Mouse (Mus musculus): Measurements from ENCODE around the gene Slc12a1. TPM values are rescaled to one million over a fixed set of nuclear protein-coding genes. Genes with fewer than 3 reads are reported as not detected.

Slc12a1 gene
- total and polyA plus RNA-seq, 3 experiments = 0.04 to 0.05 TPM; not detected in 1

GRCm38 (mm10) chr2:125142336-125142735, 10.0 kb upstream of the Slc12a1 start:
- Histone ChIP-seq H3K9ac (ENCODE audit: insufficient read depth, low read depth) (no peak overlapping the region), H3K79me2 (replicated peaks; ENCODE audit: control insufficient read depth, extremely low read depth, insufficient read depth, poor library complexity, severe bottlenecking) (no peaks in the 10 kb centered on the region), H3K4me1 (ENCODE audit: control insufficient read depth in 1 of 2, insufficient read depth in 2 of 2) (no peaks in the 10 kb centered on the region), H3K4me3 (replicated peaks in 1 of 3; ENCODE audit: low read depth in 2 of 3, low read length in 2 of 3, poor library complexity in 1 of 3) (no peak overlapping the region), H3K9me3 (replicated peaks; ENCODE audit: low read length) (no peaks in the 10 kb centered on the region), H3K4me2 (ENCODE audit: insufficient read depth, low read depth, poor library complexity, severe bottlenecking) (no peak overlapping the region), H3K27ac (ENCODE audit: insufficient read depth, low read depth) (no peak overlapping the region), H3K36me3 (replicated peaks in 1 of 2; ENCODE audit: control insufficient read depth in 1 of 2, insufficient read depth in 1 of 2, low read length in 1 of 2) (no peaks in the 10 kb centered on the region), H3K27me3 (replicated peaks) (no peaks in the 10 kb centered on the region)
- no peak for TF ChIP-seq BHLHE40 (IDR thresholded peaks at IDR 0.05; ENCODE audit: low read depth, low read length)
- no peak for TF ChIP-seq HCFC1 (IDR thresholded peaks at IDR 0.05; ENCODE audit: low read depth, low read length)
- no peak for TF ChIP-seq ELF1 (IDR thresholded peaks at IDR 0.05; ENCODE audit: low read depth, low read length)
- no peak for TF ChIP-seq NELFE (IDR thresholded peaks at IDR 0.05; ENCODE audit: low read depth, low read length)
- TF ChIP-seq MAZ (IDR thresholded peaks at IDR 0.05; ENCODE audit: low read depth, low read length) = no peak
- TF ChIP-seq MAX (IDR thresholded peaks at IDR 0.05; ENCODE audit: low read length) = no peak
- TF ChIP-seq KAT2A (IDR thresholded peaks at IDR 0.05; ENCODE audit: insufficient replicate concordance, low read length) = no peak
- no peak for TF ChIP-seq SMC3 (IDR thresholded peaks at IDR 0.05; ENCODE audit: low read depth, low read length)
- no peak for TF ChIP-seq TBP (conservative IDR thresholded peaks at IDR 0.05; ENCODE audit: low read depth, low read length)
- no peak for TF ChIP-seq USF2 (conservative IDR thresholded peaks at IDR 0.05; ENCODE audit: low read depth, low read length)
- no peak for TF ChIP-seq CTCF (conservative IDR thresholded peaks at IDR 0.05 in 1 of 2, IDR thresholded peaks at IDR 0.05 in 1 of 2; ENCODE audit: low read depth in 2 of 2, low read length in 2 of 2)
- no peak for TF ChIP-seq EP300 (IDR thresholded peaks at IDR 0.05; ENCODE audit: low read length)
- no peak for TF ChIP-seq TCF12 (IDR thresholded peaks at IDR 0.05; ENCODE audit: low read depth, low read length)
- TF ChIP-seq GABPA (IDR thresholded peaks at IDR 0.05; ENCODE audit: insufficient replicate concordance, low read depth, low read length) = no peak
- TF ChIP-seq JUND (conservative IDR thresholded peaks at IDR 0.05; ENCODE audit: low read depth, low read length) = no peak
- no peak for TF ChIP-seq JUN (IDR thresholded peaks at IDR 0.05; ENCODE audit: insufficient read depth, low read depth, low read length)
- dilution Hi-C loops (cut with MboI; ENCODE audit: extremely low pct_ligation_motif_present, extremely low pct_unique_long_range_greater_than_20kb, low sequenced_read_pairs) = no loop called here
- no peak for DNase-seq (ENCODE audit: extremely low read depth)
- in situ Hi-C loops (cut with MboI; ENCODE audit: low pct_ligation_motif_present, low pct_unique_long_range_greater_than_20kb, low sequenced_read_pairs) = no loop called here

GRCm38 (mm10) chr2:125154294-125154693, 2.0 kb downstream of the Slc12a1 start:
- Histone ChIP-seq H3K36me3 (replicated peaks in 1 of 2; ENCODE audit: control insufficient read depth in 1 of 2, insufficient read depth in 1 of 2, low read length in 1 of 2) (no peaks in the 10 kb centered on the region), H3K4me2 (ENCODE audit: insufficient read depth, low read depth, poor library complexity, severe bottlenecking) (no peak overlapping the region), H3K4me3 (replicated peaks in 1 of 3; ENCODE audit: low read depth in 2 of 3, low read length in 2 of 3, poor library complexity in 1 of 3) (no peak overlapping the region), H3K27ac (ENCODE audit: insufficient read depth, low read depth) (no peak overlapping the region), H3K79me2 (replicated peaks; ENCODE audit: control insufficient read depth, extremely low read depth, insufficient read depth, poor library complexity, severe bottlenecking) (no peaks in the 10 kb centered on the region), H3K9me3 (replicated peaks; ENCODE audit: low read length) (no peaks in the 10 kb centered on the region), H3K27me3 (replicated peaks) (no peaks in the 10 kb centered on the region), H3K4me1 (ENCODE audit: control insufficient read depth in 1 of 2, insufficient read depth in 2 of 2) (no peaks in the 10 kb centered on the region), H3K9ac (ENCODE audit: insufficient read depth, low read depth) (no peak overlapping the region)
- no peak for DNase-seq (ENCODE audit: extremely low read depth)
- dilution Hi-C loops (cut with MboI; ENCODE audit: extremely low pct_ligation_motif_present, extremely low pct_unique_long_range_greater_than_20kb, low sequenced_read_pairs) = no loop called here
- TF ChIP-seq JUND (conservative IDR thresholded peaks at IDR 0.05; ENCODE audit: low read depth, low read length) = no peak
- no peak for TF ChIP-seq MXI1 (IDR thresholded peaks at IDR 0.05; ENCODE audit: low read depth, low read length)
- TF ChIP-seq ZC3H11A (IDR thresholded peaks at IDR 0.05; ENCODE audit: low read depth, low read length) = no peak
- no peak for TF ChIP-seq POLR2AphosphoS2 (IDR thresholded peaks at IDR 0.05; ENCODE audit: low read depth, low read length)
- no peak for TF ChIP-seq KAT2A (IDR thresholded peaks at IDR 0.05; ENCODE audit: insufficient replicate concordance, low read length)
- no peak for TF ChIP-seq TCF12 (IDR thresholded peaks at IDR 0.05; ENCODE audit: low read depth, low read length)
- no peak for TF ChIP-seq POLR2A (IDR thresholded peaks at IDR 0.05; ENCODE audit: low read depth, low read length)
- TF ChIP-seq IRF4 (IDR thresholded peaks at IDR 0.05; ENCODE audit: low read depth, low read length) = no peak
- no peak for TF ChIP-seq EP300 (IDR thresholded peaks at IDR 0.05; ENCODE audit: low read length)
- no peak for TF ChIP-seq MEF2A (IDR thresholded peaks at IDR 0.05; ENCODE audit: borderline replicate concordance, low read depth, low read length)
- no peak for TF ChIP-seq CHD2 (IDR thresholded peaks at IDR 0.05; ENCODE audit: low read length)
- no peak for TF ChIP-seq RCOR1 (conservative IDR thresholded peaks at IDR 0.05; ENCODE audit: low read depth, low read length)
- no peak for TF ChIP-seq TBP (conservative IDR thresholded peaks at IDR 0.05; ENCODE audit: low read depth, low read length)
- TF ChIP-seq MAX (IDR thresholded peaks at IDR 0.05; ENCODE audit: low read length) = no peak
- TF ChIP-seq MYC (IDR thresholded peaks at IDR 0.05; ENCODE audit: low read depth, low read length) = no peak
- TF ChIP-seq RAD21 (IDR thresholded peaks at IDR 0.05; ENCODE audit: low read depth, low read length) = no peak
- TF ChIP-seq BHLHE40 (IDR thresholded peaks at IDR 0.05; ENCODE audit: low read depth, low read length) = no peak
- TF ChIP-seq GABPA (IDR thresholded peaks at IDR 0.05; ENCODE audit: insufficient replicate concordance, low read depth, low read length) = no peak
- in situ Hi-C loops (cut with MboI; ENCODE audit: low pct_ligation_motif_present, low pct_unique_long_range_greater_than_20kb, low sequenced_read_pairs) = no loop called here

All from CH12.LX (cell line).